Mouse (Mus musculus): ENCODE results near the gene Ptges2.

The Ptges2 gene

GRCm38 (mm10) chr2:32441550-32441949 is 45.9 kb downstream of the Ptges2 start:
- no peak for DNase-seq

- no peak for DNase-seq
These were observed 49.8 kb downstream of the Ptges2 start for GRCm38 (mm10) chr2:32445535-32445934.

- no peak for DNase-seq
These were observed 51.7 kb downstream of the Ptges2 start for GRCm38 (mm10) chr2:32447264-32447936.

- no peak for DNase-seq
These were observed 52.8 kb downstream of the Ptges2 start for GRCm38 (mm10) chr2:32448480-32448879.

- no peak for DNase-seq
These were observed 54.4 kb downstream of the Ptges2 start, which contains the start of gene Naif1 for GRCm38 (mm10) chr2:32449761-32450754. TSS of gene Naif1 (plus strand) at chr2:32450457.

GRCm38 (mm10) chr2:32450881-32451844 is 55.5 kb downstream of the Ptges2 start, which contains the start of gene Slc25a25:
TSS of gene Slc25a25 (minus strand) at chr2:32451445.
- DNase-seq, result peak; percentile 98 to 99

GRCm38 (mm10) chr2:32451870-32452372 is 56.2 kb downstream of the Ptges2 start:
- DNase-seq, result peak; percentile 99

- DNase-seq, result peak; percentile 34 to 55
These were observed 56.8 kb downstream of the Ptges2 start for GRCm38 (mm10) chr2:32452441-32452971.

GRCm38 (mm10) chr2:32453641-32454303 is 58.1 kb downstream of the Ptges2 start:
- DNase-seq, result no peak

GRCm38 (mm10) chr2:32454633-32455032 is 58.9 kb downstream of the Ptges2 start:
- no peak for DNase-seq

GRCm38 (mm10) chr2:32455101-32455500 is 59.4 kb downstream of the Ptges2 start:
- DNase-seq, result no peak
